Mouse (Mus musculus): ENCODE results near the gene Clec10a.

The Clec10a gene

DNA sequence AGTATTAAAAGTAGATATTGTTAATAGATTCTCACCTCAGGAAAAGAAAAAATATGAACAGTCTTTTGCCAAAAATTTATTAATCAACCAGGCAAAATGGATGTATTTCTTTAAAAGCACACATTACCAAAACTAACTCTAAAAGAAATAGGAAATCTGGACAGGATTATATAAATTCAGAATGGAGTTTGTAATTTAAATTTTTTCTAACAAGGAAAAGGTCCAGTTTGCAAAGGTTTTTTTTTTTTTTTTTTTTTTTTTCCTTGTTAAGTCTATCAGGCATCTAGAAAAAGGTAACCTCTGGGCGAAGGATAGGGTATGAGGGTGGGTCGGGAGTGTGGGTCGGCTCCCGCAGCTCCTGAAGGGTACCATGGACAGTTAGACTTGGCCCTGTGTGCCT lies 24.5 kb downstream of the Clec10a start:
- no peak for DNase-seq (ENCODE audit: inconsistent ontology term)

DNA sequence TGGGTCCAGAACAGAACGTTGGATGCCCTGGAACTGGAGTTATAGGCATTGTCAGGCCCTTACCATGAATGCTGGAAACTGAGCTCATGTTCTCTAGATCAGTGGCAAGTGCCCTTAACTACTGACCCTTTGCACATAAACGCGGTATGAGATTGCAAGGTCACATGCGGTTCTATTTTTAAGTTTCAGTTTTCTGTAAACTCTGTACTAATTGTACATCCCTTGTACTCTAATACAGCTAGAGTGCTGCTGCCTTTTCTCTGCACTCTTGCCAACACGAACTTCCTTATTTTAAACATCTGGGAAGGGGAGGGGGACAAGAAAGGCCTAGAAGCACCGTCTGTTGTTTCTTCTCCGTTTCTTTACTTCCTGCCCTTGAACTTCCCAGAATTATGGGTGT lies 29.1 kb downstream of the Clec10a start:
- DNase-seq (ENCODE audit: inconsistent ontology term): no peak

DNA sequence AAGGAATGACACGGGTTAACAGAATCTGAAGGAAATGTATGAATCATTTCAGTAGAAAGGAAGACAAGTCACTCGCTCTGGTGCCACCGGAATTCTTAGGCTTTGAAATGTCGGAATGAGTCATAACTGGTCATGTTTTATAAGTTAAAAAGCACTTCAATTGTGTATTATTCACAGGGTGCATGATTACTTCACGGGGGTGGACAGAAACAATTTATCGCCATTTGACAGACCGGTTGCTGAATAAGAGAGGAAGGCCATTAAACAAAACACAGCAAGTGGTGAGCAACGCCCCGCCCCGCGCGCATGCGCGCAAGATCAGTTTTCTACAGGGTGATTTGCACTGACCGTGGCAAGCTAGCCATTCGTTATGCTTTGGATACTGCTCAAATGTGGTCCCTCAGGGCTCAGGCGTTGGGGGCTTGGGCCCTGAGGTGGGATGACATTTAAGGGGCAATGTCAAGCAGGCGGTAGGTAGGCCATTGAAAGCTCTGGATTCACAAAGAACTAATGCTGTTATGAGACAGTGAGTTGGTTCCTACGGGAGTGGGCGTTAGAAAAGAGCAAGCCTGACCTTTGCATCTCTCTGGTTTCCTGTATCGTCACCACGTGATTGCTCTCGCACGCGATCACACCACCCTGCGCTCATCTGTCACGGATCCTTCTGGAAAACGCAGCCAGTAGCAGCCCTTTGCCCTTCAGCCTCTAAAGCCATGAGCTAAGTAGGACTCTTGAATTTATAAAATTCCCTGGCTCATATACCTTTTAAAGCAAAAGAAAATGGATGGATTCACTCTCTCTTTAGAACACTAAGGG lies 33.5 kb downstream of the Clec10a start:
- peak; percentile 62 for DNase-seq (ENCODE audit: inconsistent ontology term)

DNA sequence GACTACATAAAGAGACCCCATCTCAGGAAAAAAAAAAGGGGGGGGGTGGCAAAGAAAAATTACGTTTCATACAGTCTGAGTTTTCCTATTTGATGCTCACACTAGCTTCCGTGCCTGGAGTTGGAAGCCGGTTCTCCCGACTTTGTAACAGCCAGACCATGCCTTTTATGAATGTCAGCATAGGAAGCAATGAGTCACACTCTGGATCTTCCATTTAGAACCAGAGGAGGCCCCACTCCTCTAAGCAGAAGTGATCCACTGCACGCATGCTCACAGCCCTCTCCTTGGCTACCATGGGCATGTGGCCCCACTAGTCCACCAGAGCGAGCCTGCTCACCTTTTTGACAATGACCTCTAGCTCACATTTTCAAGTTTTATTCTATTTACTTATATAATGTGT lies 35.2 kb downstream of the Clec10a start:
- DNase-seq (ENCODE audit: inconsistent ontology term): no peak

DNA sequence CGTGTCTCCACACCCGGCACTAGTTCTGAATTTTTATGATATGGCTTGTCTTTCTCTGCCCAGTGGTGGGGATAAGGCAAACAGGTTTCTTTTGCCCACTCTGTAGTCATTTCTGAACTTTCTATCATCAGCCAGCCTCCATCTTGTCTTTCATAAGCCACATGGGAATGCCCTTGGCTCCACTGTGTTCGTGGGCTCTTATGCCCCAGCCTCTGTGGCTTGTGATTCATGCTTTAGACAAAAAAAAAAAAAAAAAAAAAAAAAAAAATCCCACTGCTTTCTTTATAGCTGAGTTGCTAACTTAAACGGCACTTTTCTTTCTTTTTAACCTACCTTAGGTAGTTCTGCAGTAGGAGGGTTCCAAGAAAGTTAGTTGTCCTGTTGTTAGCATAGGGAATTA lies 36.2 kb downstream of the Clec10a start:
- peak; percentile 13 for DNase-seq (ENCODE audit: inconsistent ontology term)

DNA sequence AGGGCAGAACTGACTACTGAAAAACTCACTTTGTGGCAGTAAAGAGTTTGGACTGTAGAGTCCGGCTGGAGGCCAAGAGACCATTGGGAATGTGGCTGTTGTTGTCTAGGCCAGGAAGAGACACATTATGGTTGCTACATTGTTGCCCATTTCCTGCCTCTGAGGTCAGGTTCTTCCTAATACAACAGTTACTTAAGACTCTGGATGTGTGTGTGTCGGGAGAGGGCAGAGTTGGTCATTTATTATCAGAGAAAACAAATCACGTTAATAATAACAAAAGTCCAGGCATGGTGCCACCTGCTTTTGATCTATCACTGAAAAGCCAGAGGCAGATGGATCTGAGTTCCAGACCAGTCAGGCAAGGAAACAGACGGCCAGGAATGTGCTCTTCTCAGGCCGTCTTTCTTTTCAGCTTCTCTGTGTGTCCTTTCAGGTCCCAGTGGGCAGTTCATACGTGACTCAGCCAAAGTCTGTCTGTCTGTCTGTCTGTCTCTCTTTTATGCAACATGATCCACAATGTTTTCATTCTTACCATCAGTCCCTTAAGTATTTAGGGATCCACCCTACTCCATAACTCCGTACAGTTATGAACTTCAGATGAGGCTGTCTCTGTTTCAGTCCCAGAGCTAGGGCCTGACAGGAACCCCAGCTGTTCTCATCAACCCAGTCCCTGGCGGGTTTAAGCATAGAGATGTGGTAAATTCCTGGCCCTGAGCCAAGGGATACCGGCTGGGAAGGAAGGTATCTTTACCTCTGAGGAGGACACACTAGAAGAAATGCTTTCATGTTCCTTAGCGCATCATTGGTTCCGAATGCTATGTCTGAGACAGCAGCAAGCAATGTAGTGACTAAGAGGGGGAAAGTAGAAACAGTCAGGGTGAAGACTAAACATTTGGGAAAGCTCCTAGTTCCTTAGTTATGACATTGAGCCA lies 37.6 kb downstream of the Clec10a start:
- peak; percentile 80 for DNase-seq (ENCODE audit: inconsistent ontology term)

DNA sequence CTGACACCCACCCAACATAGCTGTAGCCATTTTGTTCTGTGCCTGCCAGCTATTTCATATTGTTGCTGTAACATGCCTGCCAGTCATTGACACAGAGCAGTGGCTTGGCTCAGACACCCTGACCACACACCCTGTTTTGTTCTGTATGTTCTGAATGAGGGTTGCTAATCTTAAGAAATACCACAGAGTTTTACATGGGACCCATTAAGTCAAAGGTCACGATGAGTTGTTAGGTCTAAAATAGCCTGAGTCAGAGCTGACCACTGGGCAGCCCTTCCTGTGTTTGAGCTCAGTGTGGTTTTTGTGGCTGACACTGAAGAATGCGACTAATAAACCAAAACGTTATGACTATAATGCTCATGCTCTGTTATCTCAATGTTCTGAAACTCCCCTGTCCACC lies 42.3 kb downstream of the Clec10a start:
- DNase-seq (ENCODE audit: inconsistent ontology term): peak; percentile 84

DNA sequence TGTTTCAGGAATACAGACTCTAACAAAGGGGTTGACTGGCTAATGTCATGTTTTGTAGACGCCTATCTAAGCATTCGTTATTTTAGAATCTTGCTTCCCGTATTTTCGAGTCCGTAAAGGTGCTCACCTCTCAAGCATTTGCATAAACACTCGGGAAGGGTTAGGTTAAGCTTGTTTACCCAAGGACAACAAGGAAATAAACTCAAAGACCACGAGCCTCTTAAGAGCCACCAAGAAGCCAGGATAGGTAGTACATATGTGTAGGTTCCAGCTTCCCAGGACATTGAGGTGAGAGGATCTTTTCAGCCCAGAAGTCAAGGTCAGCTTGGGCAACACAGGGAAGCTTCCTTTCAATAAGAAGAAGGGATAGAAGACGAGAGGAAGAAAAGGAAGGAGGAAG lies 43.1 kb downstream of the Clec10a start:
- no peak for DNase-seq (ENCODE audit: inconsistent ontology term)

DNA sequence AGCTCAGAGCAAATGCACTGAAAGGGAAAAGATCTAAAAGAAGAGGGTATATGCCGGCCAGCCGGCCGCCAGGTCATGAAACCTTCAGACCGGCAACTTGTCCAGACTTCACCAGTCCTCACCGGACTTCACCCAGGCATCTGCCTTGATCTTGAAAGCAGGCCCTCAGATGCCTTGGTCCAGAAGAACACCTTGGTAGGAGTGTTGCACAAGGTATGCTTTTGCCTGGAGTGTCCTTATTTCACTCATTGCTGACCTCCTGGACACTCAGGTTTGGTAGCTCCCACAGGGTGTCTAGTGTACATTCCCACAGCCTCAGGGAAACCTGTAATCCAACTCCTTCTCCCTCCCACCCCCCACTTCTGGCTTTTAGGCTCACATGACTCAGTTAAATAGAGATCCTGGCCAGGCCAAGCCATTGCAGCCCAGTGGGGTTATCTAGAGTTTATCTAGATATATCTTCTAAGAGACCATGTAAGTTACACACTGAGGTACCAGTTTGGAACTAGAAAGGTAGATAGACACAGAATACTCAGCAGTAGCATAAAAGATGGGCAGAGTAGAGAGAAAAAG lies 44.1 kb downstream of the Clec10a start:
- DNase-seq (ENCODE audit: inconsistent ontology term): no peak

DNA sequence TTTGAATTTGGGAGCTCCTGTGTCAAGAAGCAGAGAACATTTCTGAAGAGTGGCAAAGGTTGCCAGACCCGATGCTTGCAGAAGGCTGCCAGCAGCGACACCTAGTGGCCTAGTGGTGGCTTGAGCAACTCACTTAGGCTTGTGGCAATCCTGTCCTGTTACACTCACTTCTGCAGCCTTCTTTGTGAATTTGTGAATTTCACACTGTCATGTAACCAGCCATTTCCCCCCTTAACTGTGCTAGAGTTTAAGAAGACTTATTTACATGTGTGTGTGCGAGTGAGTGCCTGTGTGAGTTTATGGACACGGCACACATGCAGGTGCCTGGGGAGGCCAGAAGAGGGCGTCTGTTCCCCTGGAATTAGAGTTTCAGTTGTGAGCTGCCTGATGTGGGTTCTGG lies 45.7 kb downstream of the Clec10a start:
- peak; percentile 63 for DNase-seq (ENCODE audit: inconsistent ontology term)

DNA sequence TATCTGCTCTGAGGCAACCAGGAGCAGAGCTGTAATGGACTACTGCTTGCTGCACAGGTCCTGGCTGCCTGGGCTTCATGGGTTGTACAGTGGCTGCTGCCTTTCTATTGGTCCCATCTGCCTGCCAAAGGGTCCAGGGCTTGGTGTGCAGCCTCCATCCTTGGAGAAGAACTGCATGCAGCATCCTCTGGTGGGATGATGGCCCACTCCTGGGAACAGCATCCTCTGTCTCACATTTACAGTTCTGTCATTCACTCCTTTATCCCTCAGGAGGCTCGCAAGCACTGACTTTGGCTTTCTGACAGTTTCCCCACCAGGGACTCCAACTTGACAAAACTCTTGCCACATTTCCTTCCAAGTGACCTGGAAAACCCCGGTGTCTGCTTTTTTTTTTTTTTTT lies 50.8 kb downstream of the Clec10a start:
- DNase-seq (ENCODE audit: inconsistent ontology term): no peak

DNA sequence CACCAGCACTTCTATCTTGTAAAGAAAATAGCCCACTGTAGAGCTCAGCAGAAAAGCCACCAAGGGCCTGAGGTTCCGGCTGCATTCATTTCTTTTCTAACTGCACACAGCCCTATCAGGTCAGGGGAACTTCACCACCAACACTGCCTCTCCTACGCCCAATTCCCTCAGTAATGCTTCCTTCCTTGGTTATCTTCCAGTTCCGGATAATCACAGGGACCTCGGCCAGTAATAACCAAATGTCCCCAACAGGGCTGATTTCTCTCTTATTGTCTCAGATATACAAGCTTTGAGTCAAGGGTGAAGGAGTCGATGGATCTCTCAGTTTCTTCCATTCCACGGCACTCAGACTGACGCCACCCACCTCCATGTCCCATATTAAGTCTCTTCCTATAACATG lies 51.3 kb downstream of the Clec10a start:
- no peak for DNase-seq (ENCODE audit: inconsistent ontology term)

DNA sequence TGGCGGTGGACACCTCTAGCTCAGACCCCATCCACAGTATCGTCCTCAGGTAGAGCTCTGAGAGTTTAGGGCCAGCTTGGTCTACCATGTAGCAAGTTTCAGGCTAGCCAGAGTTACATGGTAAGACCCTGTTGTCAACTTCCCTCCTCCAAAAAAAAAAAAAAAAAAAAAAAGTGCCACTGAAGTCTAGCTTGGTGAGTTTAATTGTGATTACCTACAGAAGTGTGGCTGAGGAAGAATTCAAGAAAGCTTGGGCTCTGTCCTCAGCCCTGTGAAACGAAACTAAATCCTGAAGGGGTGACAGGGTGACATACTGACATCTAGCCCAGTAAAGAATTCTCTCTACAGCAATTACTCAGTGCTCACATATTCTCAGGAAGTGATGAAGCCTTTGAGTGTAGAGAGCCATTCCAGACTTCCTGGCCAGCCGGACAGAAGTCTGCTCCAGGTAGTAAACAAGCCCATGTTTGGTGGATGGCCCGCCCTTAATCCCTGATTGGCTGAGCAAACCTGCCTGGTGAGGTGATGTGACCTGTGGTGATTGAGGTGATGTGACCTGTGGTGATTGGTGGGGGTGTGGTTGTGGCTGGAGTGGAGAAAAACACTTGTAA lies 52.9 kb downstream of the Clec10a start:
- DNase-seq (ENCODE audit: inconsistent ontology term): no peak

DNA sequence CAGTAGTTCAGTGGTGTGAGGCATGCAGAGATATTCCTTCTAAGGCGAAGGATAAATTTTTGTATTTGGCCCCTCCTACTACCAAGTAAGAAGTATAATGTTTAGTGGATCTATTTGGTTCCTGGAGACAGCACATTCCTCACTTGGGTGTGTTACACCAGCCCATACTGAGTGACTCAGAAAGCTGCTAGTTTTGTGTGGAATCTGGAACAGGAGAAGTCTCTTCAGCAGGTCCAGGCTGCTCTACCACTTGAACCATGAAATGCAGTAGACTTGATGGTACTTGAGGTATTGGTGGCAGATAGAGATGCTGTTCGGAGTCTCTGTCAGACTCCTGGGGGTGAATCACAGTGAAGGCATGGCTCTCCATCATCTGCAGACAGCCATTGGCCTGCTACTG lies 54.7 kb downstream of the Clec10a start:
- DNase-seq (ENCODE audit: inconsistent ontology term): peak; percentile 26

DNA sequence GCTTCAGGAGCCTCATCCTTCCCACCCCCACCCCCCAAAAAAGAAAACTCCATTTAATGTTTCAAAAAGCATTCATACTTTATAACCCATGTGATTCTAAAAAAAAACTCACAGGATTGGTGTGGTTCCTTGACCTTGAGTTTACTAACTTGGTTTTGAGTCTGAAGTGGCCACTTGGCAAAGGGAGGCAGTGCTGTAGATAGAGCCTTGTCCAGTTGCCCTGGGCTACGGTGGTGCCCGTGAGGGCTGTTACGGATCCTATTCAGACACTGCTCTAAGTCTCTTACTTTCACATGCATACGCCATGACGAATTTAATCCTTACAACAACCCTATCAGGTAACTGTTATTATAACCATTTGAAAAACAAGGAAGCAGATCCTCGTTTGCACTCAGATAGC lies 56.0 kb downstream of the Clec10a start:
- no peak for DNase-seq (ENCODE audit: inconsistent ontology term)

DNA sequence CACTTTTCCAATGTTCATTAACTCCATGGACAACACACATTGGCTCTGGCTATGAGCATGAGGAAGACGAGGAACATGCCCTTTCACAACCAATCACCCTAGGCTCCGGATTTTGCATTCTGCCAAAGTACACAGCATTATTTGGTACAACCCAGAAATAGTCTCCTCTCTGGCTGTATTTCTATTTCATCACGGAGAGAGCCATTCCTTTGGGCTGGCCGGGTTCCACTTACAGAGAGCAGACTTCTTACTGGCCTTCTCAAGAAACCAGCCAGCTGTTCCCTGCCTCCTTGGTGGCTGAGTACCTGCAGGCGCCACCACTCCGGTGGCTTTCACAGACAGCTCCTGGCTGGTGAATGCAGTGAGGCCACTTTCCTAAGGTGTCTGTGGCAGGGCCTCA lies 56.4 kb downstream of the Clec10a start, which contains the start of gene Slc16a11:
TSS of gene Slc16a11 (plus strand) at position 330 of the 400 bp plus-strand sequence.
- DNase-seq (ENCODE audit: inconsistent ontology term): no peak

DNA sequence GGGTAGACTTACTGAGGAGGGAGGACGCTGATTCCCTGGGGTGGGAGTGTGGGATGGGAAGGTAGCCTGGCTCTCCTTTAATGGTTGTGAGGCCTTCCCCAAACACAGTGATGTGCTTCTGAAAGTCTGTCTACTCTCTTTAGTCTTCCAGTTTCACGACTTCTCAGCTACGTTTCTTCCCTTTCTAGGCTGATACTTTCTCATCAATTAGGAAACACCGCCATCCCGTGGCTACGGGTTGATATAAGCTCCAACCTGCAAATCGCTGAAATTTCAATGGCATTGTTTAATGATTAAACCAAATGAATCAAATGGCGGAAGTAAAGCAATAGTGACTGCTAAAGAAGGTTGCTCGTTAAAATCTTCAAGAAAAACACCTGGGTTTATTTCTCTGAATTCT lies 56.9 kb downstream of the Clec10a start:
- DNase-seq (ENCODE audit: inconsistent ontology term): peak; percentile 75

DNA sequence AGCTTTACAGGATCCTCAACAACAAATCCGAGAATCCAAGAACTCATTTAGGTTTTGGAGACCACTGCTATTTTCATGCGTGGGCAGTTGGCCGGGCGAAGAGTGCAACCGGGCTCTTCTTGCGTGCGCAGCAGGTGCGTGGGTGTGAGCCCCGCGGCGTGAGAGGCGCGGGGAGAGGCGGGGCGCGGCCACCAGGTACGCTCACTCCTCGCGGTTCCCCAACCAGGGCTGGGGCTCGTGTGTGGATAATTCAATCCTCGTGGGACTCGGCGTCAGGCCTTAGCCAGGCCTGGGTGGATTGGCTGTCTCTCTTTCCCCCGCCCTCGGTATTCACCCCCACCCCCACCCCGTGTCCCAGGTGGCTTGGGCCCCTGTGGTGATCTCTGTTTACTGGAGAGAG lies 57.7 kb downstream of the Clec10a start:
- DNase-seq (ENCODE audit: inconsistent ontology term): no peak

DNA sequence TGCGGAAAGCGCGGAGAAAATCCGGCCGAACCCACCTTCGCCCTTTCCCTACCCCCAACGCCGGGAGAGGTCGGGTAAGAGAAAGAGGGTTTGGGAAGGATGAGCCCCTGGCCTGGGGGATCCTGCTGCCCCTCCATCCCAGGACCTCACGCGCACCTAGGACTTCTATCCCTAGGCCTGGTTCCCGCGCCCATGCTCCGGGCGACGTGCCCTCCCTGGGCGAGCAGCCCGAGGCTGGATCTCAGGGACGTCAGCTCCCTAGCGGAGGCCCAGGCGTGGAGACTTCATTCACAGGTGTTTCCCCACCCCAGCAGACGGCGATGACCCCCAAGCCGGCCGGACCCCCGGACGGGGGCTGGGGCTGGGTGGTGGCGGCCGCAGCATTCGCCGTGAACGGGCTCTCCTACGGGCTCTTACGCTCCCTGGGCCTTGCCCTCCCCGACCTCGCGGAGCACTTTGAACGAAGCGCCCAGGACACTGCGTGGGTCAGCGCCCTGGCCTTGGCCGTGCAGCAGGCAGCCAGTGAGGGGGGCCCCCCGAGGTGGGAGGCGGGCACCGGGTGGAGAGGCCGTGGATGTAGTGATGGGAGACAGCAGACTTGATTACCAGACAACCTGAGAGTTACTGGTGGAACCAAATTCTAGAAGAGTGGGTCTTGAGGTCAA lies 58.3 kb downstream of the Clec10a start:
- peak; percentile 20 for DNase-seq (ENCODE audit: inconsistent ontology term)

DNA sequence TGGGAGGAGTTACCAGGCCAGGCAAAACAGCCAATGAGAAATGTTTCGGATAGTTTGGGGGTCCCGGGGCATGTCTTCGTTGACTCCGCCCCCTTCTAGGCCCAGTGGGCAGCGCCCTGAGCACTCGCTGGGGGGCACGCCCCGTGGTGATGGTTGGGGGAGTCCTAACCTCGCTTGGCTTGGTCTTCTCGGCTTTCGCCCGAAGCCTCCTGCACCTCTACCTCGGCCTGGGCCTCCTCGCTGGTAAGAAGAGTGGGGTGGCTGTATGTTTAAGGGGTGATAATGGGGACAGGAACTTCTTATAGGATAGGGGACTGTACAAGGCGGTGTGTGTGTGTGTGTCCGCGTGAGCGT lies 58.8 kb downstream of the Clec10a start:
- DNase-seq (ENCODE audit: inconsistent ontology term): no peak

DNA sequence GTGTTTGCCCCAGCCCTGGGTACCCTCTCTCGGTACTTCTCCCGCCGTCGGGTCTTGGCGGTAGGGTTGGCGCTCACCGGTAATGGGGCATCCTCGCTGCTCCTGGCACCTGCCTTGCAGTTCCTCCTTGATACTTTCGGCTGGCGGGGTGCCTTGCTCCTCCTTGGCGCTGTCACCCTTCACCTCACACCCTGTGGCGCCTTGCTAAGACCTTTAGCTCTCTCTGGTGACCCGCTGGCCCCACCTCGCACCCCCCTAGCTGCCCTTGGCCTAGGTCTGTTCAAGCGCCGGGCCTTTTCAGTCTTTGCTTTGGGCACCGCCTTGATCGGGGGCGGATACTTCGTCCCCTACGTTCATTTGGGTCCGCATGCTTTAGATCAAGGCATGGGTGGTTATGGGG lies 59.3 kb downstream of the Clec10a start:
- no peak for DNase-seq (ENCODE audit: inconsistent ontology term)

DNA sequence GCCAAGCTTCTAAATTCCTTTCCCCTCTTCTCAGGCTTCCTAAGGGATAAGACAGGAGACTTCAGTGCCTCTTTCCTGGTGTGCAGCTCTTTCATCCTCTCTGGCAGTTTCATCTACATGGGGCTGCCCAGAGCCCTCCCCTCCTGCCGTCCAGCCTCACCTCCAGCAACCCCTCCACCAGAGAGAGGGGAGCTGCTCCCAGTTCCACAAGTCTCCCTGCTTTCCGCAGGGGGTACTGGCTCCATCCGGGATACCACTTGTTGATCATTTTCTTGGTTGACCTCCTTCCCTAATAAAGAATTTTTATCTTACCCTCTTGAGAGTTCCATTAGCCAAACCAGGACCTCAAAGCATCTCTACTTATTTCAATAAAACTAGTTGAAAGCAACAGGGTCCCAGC lies 60.1 kb downstream of the Clec10a start:
- DNase-seq (ENCODE audit: inconsistent ontology term): no peak

All from Muller cell, postnatal 12 days (primary cell).